Mouse (Mus musculus) testis, adult 2 months (tissue): ENCODE data around the gene Camta2.

Source experiments
- CTCF ChIP-seq: fragments of 200-500 bp; IDR thresholded peaks from 2 replicates; pipeline ENCODE4 v1.5.1; 2012; ENCODE audit warnings: low read depth, mild to moderate bottlenecking, inconsistent platforms, low read length, moderate library complexity; ENCODE audit not compliant: control insufficient read depth, insufficient read depth, insufficient replicate concordance
- POLR2A ChIP-seq: fragments of 200-500 bp; IDR thresholded peaks from 2 replicates; pipeline ENCODE4 v1.6.1; 2012; ENCODE audit warnings: low read depth, mild to moderate bottlenecking, inconsistent platforms, low read length, moderate library complexity; ENCODE audit not compliant: control insufficient read depth

GRCm38 (mm10) chr11:70669582-70670345, 18.1 kb downstream of the Camta2 start:
- TF ChIP-seq CTCF (no peak), POLR2A (no peak)
